Mouse (Mus musculus) olfactory bulb, adult 2 months (tissue): ENCODE measurements around the gene Gm20807. TPM values are rescaled to one million over a fixed set of nuclear protein-coding genes. Genes with fewer than 3 reads are reported as not detected.
"Not testable (repeated sequence)": the region's sequence is repeated elsewhere in the genome, so short reads cannot be mapped to it uniquely, and the experiment has no call there.

ENCODE experiments used
- H3K27ac ChIP-seq: fragments of 200-500 bp; 2 replicates; pipeline ENCODE4 v1.5.1; 2012; ENCODE audit warnings: low read depth, low read length; ENCODE audit not compliant: insufficient read depth
- H3K4me1 ChIP-seq: fragments of 200-500 bp; 2 replicates; pipeline ENCODE4 v1.6.1; 2012; ENCODE audit warnings: low read length; ENCODE audit not compliant: control insufficient read depth, insufficient read depth
- H3K4me3 ChIP-seq: fragments of 200-500 bp; 2 replicates; pipeline ENCODE4 v1.5.1; 2012; ENCODE audit warnings: mild to moderate bottlenecking, low read depth, low read length, moderate library complexity; ENCODE audit not compliant: insufficient read depth
- polyA plus RNA-seq: library from polyadenylated mRNA; stranded (reverse); fragments of >200 nt; gene quantifications from 2 replicates; pipeline ENCODE4 v1.2.4, GENCODE M21; 2012; ENCODE audit warnings: low replicate concordance; ENCODE audit not compliant: missing spikeins, insufficient read depth, insufficient read length

Gm20807 gene
- polyA plus RNA-seq = not detected in 2 replicates

DNA sequence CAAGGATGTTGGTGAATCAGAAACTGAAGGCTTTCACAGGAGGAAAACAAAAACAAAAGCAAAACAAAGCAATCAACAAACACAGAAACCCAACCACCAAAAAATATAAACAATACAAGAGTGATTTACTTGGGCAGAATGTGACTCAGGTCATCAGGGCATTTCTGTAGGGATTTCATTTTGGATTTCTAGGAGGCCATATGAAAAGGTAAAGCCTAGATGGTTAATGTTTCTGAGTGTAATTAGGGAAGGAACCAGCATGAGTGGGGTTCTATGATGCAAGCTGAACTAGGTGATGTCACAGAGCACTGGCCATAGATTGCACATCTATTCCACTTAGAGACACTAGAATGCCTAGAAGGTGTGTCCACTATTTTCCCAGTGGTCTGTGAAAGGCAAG, at the start of gene Gm20807:
Gm20807 (plus strand) TSS at position 301 of the 400 bp plus-strand sequence.
- not testable (repeated sequence) for H3K27ac ChIP-seq, H3K4me3 ChIP-seq, H3K4me1 ChIP-seq

Other genes starting within 250 kb of the Gm20807 start
- gene Gm21891, start 90.6 kb downstream of the Gm20807 start, polyA plus RNA-seq = not detected in 2 replicates
- not detected in 2 replicates for gene Gm21425, start 119.1 kb downstream of the Gm20807 start, polyA plus RNA-seq
- gene Gm21828, start 181.0 kb downstream of the Gm20807 start, polyA plus RNA-seq = not detected in 2 replicates
- not detected in 2 replicates for gene Gm21440, start 209.5 kb downstream of the Gm20807 start, polyA plus RNA-seq
- not detected in 2 replicates for gene Gm21454, start 209.6 kb downstream of the Gm20807 start, polyA plus RNA-seq